Mouse (Mus musculus) kidney, postnatal 14 days (tissue): ENCODE measurements at regions not wholly inside any gene's neighbourhood (a gene's known extent, or its start where the extent isn't known, plus 50 kb on each side); places are given as distances from the start of the nearest gene placed in this dataset.

ENCODE experiments used
- DNase-seq: peaks from one replicate; pipeline ENCODE4 v3.0.0; 2022; ENCODE audit warnings: mixed read lengths

GRCm38 (mm10) chr2:131734740-131735378 lies 124.7 kb downstream of the Erv3 start:
- no peak for DNase-seq

- DNase-seq: no peak
Measured at GRCm38 (mm10) chr2:131726533-131726932, 133.0 kb downstream of the Erv3 start.

GRCm38 (mm10) chr2:131721631-131722545 lies 137.7 kb downstream of the Erv3 start:
- no peak for DNase-seq

- DNase-seq: no peak
Measured at GRCm38 (mm10) chr2:131717561-131717960, 142.0 kb downstream of the Erv3 start.

- DNase-seq: no peak
Measured at GRCm38 (mm10) chr2:131716841-131717240, 142.7 kb downstream of the Erv3 start.

GRCm38 (mm10) chr2:131715381-131715780 lies 144.2 kb downstream of the Erv3 start:
- DNase-seq: no peak

- DNase-seq: peak; percentile 59
Measured at GRCm38 (mm10) chr2:131711886-131712285, 147.7 kb downstream of the Erv3 start.

GRCm38 (mm10) chr2:131706565-131706964 lies 144.5 kb upstream of the Adra1d start:
- DNase-seq: no peak

GRCm38 (mm10) chr2:131704406-131704805 lies 142.3 kb upstream of the Adra1d start:
- DNase-seq: no peak

- DNase-seq: no peak
Measured at GRCm38 (mm10) chr2:131702146-131702545, 140.1 kb upstream of the Adra1d start.

GRCm38 (mm10) chr2:131699798-131700197 lies 137.7 kb upstream of the Adra1d start:
- DNase-seq: no peak

GRCm38 (mm10) chr2:131698008-131698965 lies 136.2 kb upstream of the Adra1d start:
- no peak for DNase-seq

- no peak for DNase-seq
Measured at GRCm38 (mm10) chr2:131696307-131696706, 134.2 kb upstream of the Adra1d start.

- no peak for DNase-seq
Measured at GRCm38 (mm10) chr2:131689996-131690395, 127.9 kb upstream of the Adra1d start.

- DNase-seq: no peak
Measured at GRCm38 (mm10) chr2:131688282-131688681, 126.2 kb upstream of the Adra1d start.

- DNase-seq: no peak
Measured at GRCm38 (mm10) chr2:131687449-131687848, 125.4 kb upstream of the Adra1d start.

- DNase-seq: peak; percentile 25
Measured at GRCm38 (mm10) chr2:131686748-131687147, 124.7 kb upstream of the Adra1d start.

- DNase-seq: no peak
Measured at GRCm38 (mm10) chr2:131685326-131685725, 123.2 kb upstream of the Adra1d start.

GRCm38 (mm10) chr2:131683734-131684133 lies 121.7 kb upstream of the Adra1d start:
- no peak for DNase-seq

GRCm38 (mm10) chr2:131678484-131678883 lies 116.4 kb upstream of the Adra1d start:
- DNase-seq: no peak

GRCm38 (mm10) chr2:131676736-131677135 lies 114.7 kb upstream of the Adra1d start:
- DNase-seq: no peak

- DNase-seq: no peak
Measured at GRCm38 (mm10) chr2:131674872-131675271, 112.8 kb upstream of the Adra1d start.

- DNase-seq: no peak
Measured at GRCm38 (mm10) chr2:131673351-131673750, 111.3 kb upstream of the Adra1d start.
